Mouse (Mus musculus) lung, embryonic 15.5 days (tissue): ENCODE results near the gene Polr2f. TPM values are rescaled to one million over a fixed set of nuclear protein-coding genes. Genes with fewer than 3 reads are reported as not detected.

Experiments
- ATAC-seq: fragments of 200-750 bp; cut with Nextera tagmentation; 2 replicates; pipeline ENCODE4 v1.8.0; 2017; ENCODE audit warnings: moderate number of reproducible peaks, borderline replicate concordance; ENCODE audit not compliant: low FRiP score, low TSS enrichment; ENCODE audit errors: extremely low read depth
- H3K27ac ChIP-seq: fragments of 300-500 bp; sonication (generic); 2 replicates; pipeline ENCODE4 v1.5.1; 2015; ENCODE audit warnings: moderate library complexity, mild to moderate bottlenecking, inconsistent platforms
- H3K27me3 ChIP-seq: fragments of 300-500 bp; sonication (generic); 2 replicates; pipeline ENCODE4 v1.6.1; 2015; ENCODE audit warnings: inconsistent platforms
- H3K36me3 ChIP-seq: fragments of 300-500 bp; sonication (generic); 2 replicates; pipeline ENCODE4 v1.6.1; 2015; ENCODE audit warnings: inconsistent platforms
- H3K4me1 ChIP-seq: fragments of 300-500 bp; sonication (generic); 2 replicates; pipeline ENCODE4 v1.6.1; 2015; ENCODE audit warnings: inconsistent platforms
- H3K4me2 ChIP-seq: fragments of 300-500 bp; sonication (generic); 2 replicates; pipeline ENCODE4 v1.6.1; 2015; ENCODE audit warnings: inconsistent platforms, mild to moderate bottlenecking, moderate library complexity
- H3K4me3 ChIP-seq: fragments of 300-500 bp; sonication (generic); 2 replicates; pipeline ENCODE4 v1.5.1; 2015; ENCODE audit warnings: mild to moderate bottlenecking, inconsistent platforms
- H3K9ac ChIP-seq: fragments of 300-500 bp; sonication (generic); 2 replicates; pipeline ENCODE4 v1.6.1; 2015; ENCODE audit warnings: inconsistent platforms
- H3K9me3 ChIP-seq: fragments of 300-500 bp; sonication (generic); 2 replicates; pipeline ENCODE4 v1.6.1; 2016; ENCODE audit warnings: inconsistent platforms
- WGBS: fragments of 180-500 bp; shearing (Covaris S2); methylation state at CpG from one replicate; pipeline ENCODE4 v1.1.7; 2015; 5-methylcytosine and 5-hydroxymethylcytosine counted together
- polyA plus RNA-seq: library from polyadenylated mRNA; unstranded; fragments of >200 nt; fragmentation: Nextera tagmentation; extraction: Ambion mirVana; gene quantifications from 2 replicates; pipeline ENCODE4 v1.2.1, GENCODE M21; 2015

The Polr2f gene
- polyA plus RNA-seq, 1 experiment from 2014 or later = 240 TPM

- Histone ChIP-seq H3K9ac (no peak overlapping the region), H3K4me2 (no peak overlapping the region), H3K4me1 (peaks cover 5% of the 10 kb centered on the region), H3K36me3 (peaks cover 29% of the 10 kb centered on the region), H3K4me3 (no peak overlapping the region), H3K27me3 (no peaks in the 10 kb centered on the region), H3K27ac (no peak overlapping the region), H3K9me3 (no peaks in the 10 kb centered on the region)
- WGBS = 62% methylated on average over 11 of the region's 11 CpGs
- ATAC-seq = 0 out of 2 replicates have a peak, but pooled peaks have one; percentile 47
Observed at GRCm38 (mm10) chr15:79135783-79136575, 4.8 kb upstream of the Polr2f start.

GRCm38 (mm10) chr15:79139640-79140039 is 1.2 kb upstream of the Polr2f start:
- Histone ChIP-seq H3K4me1 (peaks cover 17% of the 10 kb centered on the region), H3K27ac (no peak overlapping the region), H3K36me3 (peaks cover 4% of the 10 kb centered on the region), H3K9me3 (no peaks in the 10 kb centered on the region), H3K4me2 (no peak overlapping the region), H3K9ac (no peak overlapping the region), H3K4me3 (no peak overlapping the region), H3K27me3 (no peaks in the 10 kb centered on the region)
- no peak for ATAC-seq
- WGBS = 57% methylated on average over 10 of the region's 10 CpGs

GRCm38 (mm10) chr15:79141566-79141917 is 733 bp downstream of the Polr2f start:
- H3K27me3 ChIP-seq = no peaks in the 10 kb centered on the region
- H3K36me3 ChIP-seq = peaks cover 18% of the 10 kb centered on the region
- peak overlapping the region; percentile 94 for H3K4me2 ChIP-seq
- H3K27ac ChIP-seq = 0 out of 2 replicates have a peak overlapping the region, but pooled peaks have one; percentile 5
- WGBS = under 1% methylated on average over 7 of the region's 7 CpGs
- H3K9me3 ChIP-seq = no peaks in the 10 kb centered on the region
- peak; percentile 50; the same call in 1 of the 2 replicates for ATAC-seq
- H3K9ac ChIP-seq = peak overlapping the region; percentile 81
- peak overlapping the region; percentile 80 for H3K4me3 ChIP-seq
- peaks cover 17% of the 10 kb centered on the region for H3K4me1 ChIP-seq

- no peak overlapping the region for H3K27ac ChIP-seq
- H3K9me3 ChIP-seq = no peaks in the 10 kb centered on the region
- no peak overlapping the region for H3K4me2 ChIP-seq
- no peaks in the 10 kb centered on the region for H3K27me3 ChIP-seq
- no peak for ATAC-seq
- 82% methylated on average over 12 of the region's 12 CpGs for WGBS
- H3K4me1 ChIP-seq = peaks cover 17% of the 10 kb centered on the region
- no peak overlapping the region for H3K4me3 ChIP-seq
- H3K9ac ChIP-seq = no peak overlapping the region
- H3K36me3 ChIP-seq = peaks cover 33% of the 10 kb centered on the region
Observed at GRCm38 (mm10) chr15:79143316-79143715, 2.5 kb downstream of the Polr2f start.

GRCm38 (mm10) chr15:79144021-79144420 is 3.2 kb downstream of the Polr2f start:
- H3K27ac ChIP-seq = no peak overlapping the region
- H3K4me3 ChIP-seq = no peak overlapping the region
- H3K9ac ChIP-seq = no peak overlapping the region
- peaks cover 34% of the 10 kb centered on the region for H3K36me3 ChIP-seq
- peaks cover 17% of the 10 kb centered on the region for H3K4me1 ChIP-seq
- ATAC-seq = no peak
- H3K4me2 ChIP-seq = no peak overlapping the region
- H3K9me3 ChIP-seq = no peaks in the 10 kb centered on the region
- WGBS = 48% methylated on average over 8 of the region's 8 CpGs
- H3K27me3 ChIP-seq = no peaks in the 10 kb centered on the region

GRCm38 (mm10) chr15:79145522-79145921 is 4.7 kb downstream of the Polr2f start:
- 87% methylated on average over 7 of the region's 7 CpGs for WGBS
- no peak overlapping the region for H3K4me3 ChIP-seq
- peaks cover 44% of the 10 kb centered on the region for H3K36me3 ChIP-seq
- peaks cover 15% of the 10 kb centered on the region for H3K4me1 ChIP-seq
- no peaks in the 10 kb centered on the region for H3K27me3 ChIP-seq
- H3K27ac ChIP-seq = no peak overlapping the region
- ATAC-seq = no peak
- H3K9me3 ChIP-seq = no peaks in the 10 kb centered on the region
- H3K4me2 ChIP-seq = no peak overlapping the region
- no peak overlapping the region for H3K9ac ChIP-seq

- ATAC-seq = no peak
- H3K9ac ChIP-seq = no peak overlapping the region
- no peak overlapping the region for H3K4me2 ChIP-seq
- no peaks in the 10 kb centered on the region for H3K27me3 ChIP-seq
- H3K27ac ChIP-seq = no peak overlapping the region
- H3K4me3 ChIP-seq = no peak overlapping the region
- H3K4me1 ChIP-seq = 0 out of 2 replicates have a peak, but pooled peaks cover under 1% of the 10 kb centered on the region
- H3K36me3 ChIP-seq = peaks cover 60% of the 10 kb centered on the region
- WGBS = 46% methylated on average over 7 of the region's 7 CpGs
- H3K9me3 ChIP-seq = no peaks in the 10 kb centered on the region
Observed at GRCm38 (mm10) chr15:79148533-79148932, 7.7 kb downstream of the Polr2f start.

GRCm38 (mm10) chr15:79151881-79152280 is 11.1 kb downstream of the Polr2f start:
- Histone ChIP-seq H3K9ac (no peak overlapping the region), H3K36me3 (peaks cover 39% of the 10 kb centered on the region), H3K4me2 (no peak overlapping the region), H3K4me3 (no peak overlapping the region), H3K27me3 (peaks cover 6% of the 10 kb centered on the region; the same call in 1 of the 2 replicates), H3K9me3 (no peaks in the 10 kb centered on the region), H3K4me1 (0 out of 2 replicates have a peak, but pooled peaks cover 6% of the 10 kb centered on the region), H3K27ac (peak overlapping the region; percentile 15; the same call in 1 of the 2 replicates)
- 54% methylated on average over 8 of the region's 8 CpGs for WGBS
- ATAC-seq = no peak

GRCm38 (mm10) chr15:79152709-79153108 is 11.9 kb downstream of the Polr2f start:
- H3K27ac ChIP-seq = peak overlapping the region; percentile 15; the same call in 1 of the 2 replicates
- H3K27me3 ChIP-seq = peaks cover 6% of the 10 kb centered on the region; the same call in 1 of the 2 replicates
- peaks cover 31% of the 10 kb centered on the region for H3K36me3 ChIP-seq
- no peak overlapping the region for H3K4me3 ChIP-seq
- H3K4me2 ChIP-seq = no peak overlapping the region
- H3K4me1 ChIP-seq = 0 out of 2 replicates have a peak, but pooled peaks cover 6% of the 10 kb centered on the region
- H3K9me3 ChIP-seq = no peaks in the 10 kb centered on the region
- H3K9ac ChIP-seq = no peak overlapping the region
- no peak for ATAC-seq
- 50% methylated on average over 6 of the region's 6 CpGs for WGBS

- Histone ChIP-seq H3K4me2 (no peak overlapping the region), H3K9me3 (no peaks in the 10 kb centered on the region), H3K36me3 (peaks cover 17% of the 10 kb centered on the region), H3K9ac (no peak overlapping the region), H3K27ac (no peak overlapping the region), H3K27me3 (peaks cover 15% of the 10 kb centered on the region), H3K4me3 (no peak overlapping the region), H3K4me1 (0 out of 2 replicates have a peak, but pooled peaks cover 6% of the 10 kb centered on the region)
- ATAC-seq = no peak
- WGBS = 30% methylated on average over 3 of the region's 3 CpGs
Observed at GRCm38 (mm10) chr15:79155572-79155971, 14.8 kb downstream of the Polr2f start.

- Histone ChIP-seq H3K9me3 (no peaks in the 10 kb centered on the region), H3K27ac (no peak overlapping the region), H3K4me1 (peaks cover 9% of the 10 kb centered on the region; the same call in 1 of the 2 replicates), H3K4me3 (no peak overlapping the region), H3K9ac (no peak overlapping the region), H3K27me3 (peaks cover 66% of the 10 kb centered on the region), H3K36me3 (no peaks in the 10 kb centered on the region), H3K4me2 (no peak overlapping the region)
- no peak for ATAC-seq
- WGBS = 68% methylated on average over 7 of the region's 7 CpGs
Observed at GRCm38 (mm10) chr15:79162301-79162700, 21.5 kb downstream of the Polr2f start.

- Histone ChIP-seq H3K9ac (no peak overlapping the region), H3K36me3 (no peaks in the 10 kb centered on the region), H3K27me3 (peaks cover 66% of the 10 kb centered on the region), H3K27ac (no peak overlapping the region), H3K9me3 (no peaks in the 10 kb centered on the region), H3K4me1 (peaks cover 9% of the 10 kb centered on the region; the same call in 1 of the 2 replicates), H3K4me3 (no peak overlapping the region), H3K4me2 (no peak overlapping the region)
- ATAC-seq = no peak
- WGBS = 40% methylated on average over 14 of the region's 14 CpGs
Observed at GRCm38 (mm10) chr15:79162822-79163221, 22.0 kb downstream of the Polr2f start.
